Mouse (Mus musculus): ENCODE measurements around the gene Hspa2. TPM values are rescaled to one million over a fixed set of nuclear protein-coding genes. Genes with fewer than 3 reads are reported as not detected.
"Not testable (repeated sequence)": the region's sequence is repeated elsewhere in the genome, so short reads cannot be mapped to it uniquely, and the experiment has no call there.

Gene Hspa2
- total RNA-seq, 2 experiments from 2014 or later: 7.1 to 9.7 TPM

GRCm38 (mm10) chr12:76430879-76431406 lies 27.0 kb downstream of the Hspa2 start:
- DNase-seq (ENCODE audit: low spot score): peak; percentile 24

GRCm38 (mm10) chr12:76431431-76431830 lies 27.5 kb downstream of the Hspa2 start:
- DNase-seq (ENCODE audit: low spot score): peak; percentile 20

GRCm38 (mm10) chr12:76434111-76434510 lies 30.1 kb downstream of the Hspa2 start:
- DNase-seq (ENCODE audit: low spot score): no peak

- no peak for DNase-seq (ENCODE audit: low spot score)
Observed at GRCm38 (mm10) chr12:76435084-76435483, 31.1 kb downstream of the Hspa2 start.

- DNase-seq (ENCODE audit: low spot score): no peak
Observed at GRCm38 (mm10) chr12:76435549-76435948, 31.6 kb downstream of the Hspa2 start.

GRCm38 (mm10) chr12:76443488-76443887 lies 39.5 kb downstream of the Hspa2 start:
- not testable (repeated sequence) for DNase-seq (ENCODE audit: low spot score)

- no peak for DNase-seq (ENCODE audit: low spot score)
Observed at GRCm38 (mm10) chr12:76444359-76444772, 40.4 kb downstream of the Hspa2 start.

DNA sequence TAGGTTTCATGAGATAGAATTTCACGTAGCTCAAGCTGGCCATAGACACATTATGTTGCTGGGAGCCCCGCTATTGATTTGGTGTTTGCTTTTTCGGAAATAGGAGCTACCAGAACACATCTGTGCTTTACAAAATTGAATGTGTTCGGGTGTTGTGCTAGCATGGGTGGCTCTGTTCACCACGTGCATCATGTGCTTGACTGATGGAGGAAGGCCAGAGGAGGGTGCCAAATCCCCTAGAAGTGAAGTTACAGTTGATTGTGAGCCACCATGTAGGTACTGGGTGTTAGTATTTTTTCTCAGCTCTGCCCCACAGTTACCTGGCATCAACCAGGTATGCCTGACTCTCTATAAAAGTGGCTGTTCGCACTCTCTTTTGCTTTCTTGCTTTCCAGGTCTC lies 40.9 kb downstream of the Hspa2 start:
- DNase-seq (ENCODE audit: low spot score): no peak

GRCm38 (mm10) chr12:76446201-76446600 lies 42.2 kb downstream of the Hspa2 start:
- DNase-seq (ENCODE audit: low spot score): no peak

DNA sequence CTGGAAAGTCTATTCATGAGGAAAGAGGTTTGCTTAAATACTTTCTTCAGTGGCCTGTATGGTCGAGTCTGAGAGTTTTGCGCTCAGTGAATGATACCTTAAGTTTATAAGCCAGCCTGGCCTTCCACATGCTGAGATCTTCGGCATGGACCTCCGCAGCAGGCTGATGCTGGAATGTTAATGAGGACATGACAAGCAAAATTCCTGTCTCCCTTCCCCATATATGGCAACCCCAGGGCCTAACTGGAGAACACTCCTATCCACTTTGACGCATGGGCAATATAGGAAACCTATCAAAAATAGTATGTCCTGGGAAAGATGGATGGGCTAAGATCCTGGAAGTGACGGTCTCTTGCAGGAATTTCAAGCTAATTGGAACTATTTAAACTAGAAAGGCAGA lies 44.2 kb downstream of the Hspa2 start:
- no peak for DNase-seq (ENCODE audit: low spot score)

DNA sequence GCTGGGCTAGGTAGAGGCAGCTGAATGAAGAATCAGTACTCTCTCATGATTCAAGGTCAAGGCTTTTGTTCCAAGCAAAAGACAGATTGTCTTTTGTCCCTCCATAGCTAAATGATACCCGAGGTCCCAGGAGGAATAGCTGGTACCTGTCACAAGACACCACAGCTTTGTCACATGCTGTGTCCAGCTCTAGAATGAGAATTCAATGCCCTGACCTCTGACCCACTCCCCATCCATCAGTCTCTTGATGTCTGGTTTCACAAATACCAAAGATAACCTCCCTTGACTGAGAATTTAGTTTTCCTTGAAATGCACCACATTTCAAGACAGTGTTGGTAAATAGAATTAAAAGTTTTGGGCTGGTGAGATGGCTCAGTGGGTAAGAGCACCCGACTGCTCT lies 48.2 kb downstream of the Hspa2 start:
- DNase-seq (ENCODE audit: low spot score): no peak

Other genes starting within 250 kb of the Hspa2 start
- under 1 TPM in 1 of 2 experiments, not detected in 1; 0.11 TPM for gene Esr2, start 226.9 kb upstream of the Hspa2 start, total RNA-seq (2021)
- not detected for gene Tex21, start 157.4 kb upstream of the Hspa2 start, total RNA-seq (2021)
- 10 to 100 TPM; 31.3 to 35.1 TPM for gene Mthfd1, start 148.9 kb upstream of the Hspa2 start, total RNA-seq (2021)
- gene Akap5, start 79.3 kb upstream of the Hspa2 start, total RNA-seq (2021): under 1 TPM; 0.28 to 0.30 TPM
- gene Zbtb25, start 34.6 kb upstream of the Hspa2 start, total RNA-seq (2021): 1 to 10 TPM; 5.8 to 8.5 TPM
- 1 to 10 TPM; 3.9 to 4.0 TPM for gene Zbtb1, start 33.9 kb upstream of the Hspa2 start, total RNA-seq (2021)
- under 1 TPM in 1 of 2 experiments, not detected in 1; 0.19 TPM for gene Ppp1r36, start 13.4 kb downstream of the Hspa2 start, total RNA-seq (2021)
- gene Plekhg3, start 126.7 kb downstream of the Hspa2 start, total RNA-seq (2021): 1 to 10 TPM; 5.2 to 5.3 TPM